Mouse (Mus musculus) cerebral cortex, adult 2 months (tissue): Measurements from ENCODE around the gene Cnbp.

Experiments used
- WGBS: fragments of 180-500 bp; shearing (Covaris S2); methylation state at CpG from one replicate; pipeline ENCODE4 v1.1.7; 2018; 5-methylcytosine and 5-hydroxymethylcytosine counted together

Cnbp gene

DNA sequence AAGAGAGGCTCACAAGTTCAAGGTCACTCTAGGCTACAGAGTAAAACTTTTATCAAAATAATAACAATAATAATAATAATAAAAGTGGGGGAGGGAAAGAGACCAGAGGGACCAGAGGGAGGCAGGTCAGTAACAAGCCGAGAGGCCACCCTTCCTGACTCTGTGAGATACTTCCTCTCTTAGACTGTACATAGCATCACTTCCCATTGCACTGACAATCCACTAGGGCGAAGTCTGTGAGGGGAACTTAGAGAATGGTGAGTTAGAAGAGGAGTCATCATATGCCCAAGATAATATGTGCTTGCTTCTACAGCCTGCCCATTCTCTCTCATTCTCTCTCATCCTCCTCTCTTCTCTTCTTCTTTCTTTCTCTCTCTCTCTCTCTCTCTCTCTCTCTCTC, 44.9 kb downstream of the Cnbp start:
- 66% methylated on average over 2 of the region's 2 CpGs for WGBS

DNA sequence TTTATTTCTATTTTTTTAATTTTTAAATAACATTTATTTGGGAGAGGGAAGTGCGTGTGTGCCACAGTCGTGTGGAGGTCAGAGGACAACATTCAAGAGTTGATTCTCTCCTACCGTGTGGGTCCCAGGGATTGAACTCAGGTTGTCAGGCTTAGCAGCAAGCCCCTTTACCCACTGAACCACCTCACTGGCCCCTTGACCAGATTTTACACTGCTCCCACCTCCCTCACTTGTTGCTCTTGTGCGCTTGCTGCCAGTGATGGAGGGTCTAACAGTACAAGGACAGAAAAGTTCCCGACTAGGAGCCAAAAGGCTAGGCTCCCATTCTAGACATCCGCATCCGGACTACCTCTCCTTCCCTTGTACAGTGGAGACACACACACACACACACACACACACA, 45.5 kb downstream of the Cnbp start:
- WGBS, result 90% methylated on average over 7 of the region's 7 CpGs

DNA sequence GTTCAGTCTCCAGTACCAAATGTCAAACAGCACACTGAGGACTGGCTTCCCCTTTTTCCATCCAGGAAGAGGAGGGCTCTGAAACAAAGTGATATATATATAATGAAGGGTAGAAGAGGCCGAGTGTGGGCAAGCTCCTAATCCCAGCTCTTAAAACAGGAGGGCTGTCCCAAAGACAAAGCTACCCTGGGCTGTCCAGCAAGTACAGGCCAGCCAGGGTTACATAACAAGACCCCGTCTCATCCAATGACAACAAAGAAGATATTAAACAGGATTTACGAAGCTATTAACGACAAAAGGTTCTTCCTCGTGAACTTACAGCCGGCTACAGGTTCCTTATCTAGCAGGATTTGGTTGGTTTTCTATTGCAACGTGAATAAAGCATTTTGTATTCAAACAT, 46.0 kb downstream of the Cnbp start:
- 79% methylated on average over 7 of the region's 7 CpGs for WGBS

DNA sequence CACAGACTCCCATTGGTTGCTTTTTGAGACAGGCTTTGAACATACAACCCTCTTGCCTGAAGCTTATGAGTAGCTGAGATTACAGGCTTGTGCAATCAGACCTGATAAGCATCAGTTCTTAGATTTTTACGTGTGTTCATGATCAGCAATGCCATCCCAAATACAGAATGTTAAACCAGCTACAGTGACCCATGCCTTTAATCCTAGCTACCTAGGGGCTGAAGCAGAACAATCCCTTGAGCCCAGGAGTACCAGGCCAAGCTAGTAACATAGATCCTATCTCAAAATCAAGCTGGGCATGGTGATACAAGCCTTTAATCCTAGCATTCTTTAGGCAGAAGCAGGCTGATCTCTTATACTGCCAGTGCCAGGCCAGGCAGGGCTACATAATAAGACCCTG, 46.9 kb downstream of the Cnbp start:
- WGBS, result 92% methylated on average over 1 of the region's 1 CpGs

DNA sequence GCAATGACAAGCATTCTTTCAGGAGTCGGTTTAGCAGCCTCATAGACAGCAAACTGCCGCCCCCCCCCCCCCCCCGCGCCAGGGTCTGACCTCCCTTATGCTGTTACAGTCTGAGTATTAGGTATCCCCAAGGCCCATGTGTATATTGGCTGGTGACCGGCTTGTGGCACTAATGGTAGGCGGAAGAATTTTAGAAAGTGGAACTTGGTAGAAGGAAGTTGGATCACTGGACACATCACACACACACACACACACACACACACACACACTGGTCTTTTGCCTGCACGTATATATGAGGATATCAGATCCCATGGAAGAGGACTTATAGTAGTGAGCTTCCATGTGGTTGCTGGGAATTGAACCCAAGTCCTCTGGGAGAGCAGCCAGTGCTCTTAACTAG, 48.4 kb downstream of the Cnbp start:
- WGBS, result 88% methylated on average over 7 of the region's 7 CpGs

DNA sequence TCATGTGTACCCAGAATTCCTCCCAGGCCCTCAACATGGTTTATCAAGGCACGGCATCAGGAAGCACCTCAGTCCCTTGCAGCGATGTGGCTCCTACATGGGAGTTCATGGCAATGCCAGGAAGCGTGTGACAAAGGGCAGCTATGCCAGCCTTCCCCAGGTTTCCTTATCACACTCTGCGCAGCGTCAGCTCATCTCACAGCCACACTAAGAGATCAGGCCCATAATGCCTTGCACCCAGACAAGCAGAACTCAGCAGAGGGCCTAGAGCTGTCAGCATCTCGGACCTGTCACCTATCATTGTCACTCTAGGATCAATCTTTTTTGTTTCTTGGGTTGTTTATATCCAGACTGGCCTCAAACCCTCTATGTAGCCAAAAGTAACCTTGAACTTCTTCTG, 51.3 kb downstream of the Cnbp start:
- WGBS, result 96% methylated on average over 6 of the region's 6 CpGs

DNA sequence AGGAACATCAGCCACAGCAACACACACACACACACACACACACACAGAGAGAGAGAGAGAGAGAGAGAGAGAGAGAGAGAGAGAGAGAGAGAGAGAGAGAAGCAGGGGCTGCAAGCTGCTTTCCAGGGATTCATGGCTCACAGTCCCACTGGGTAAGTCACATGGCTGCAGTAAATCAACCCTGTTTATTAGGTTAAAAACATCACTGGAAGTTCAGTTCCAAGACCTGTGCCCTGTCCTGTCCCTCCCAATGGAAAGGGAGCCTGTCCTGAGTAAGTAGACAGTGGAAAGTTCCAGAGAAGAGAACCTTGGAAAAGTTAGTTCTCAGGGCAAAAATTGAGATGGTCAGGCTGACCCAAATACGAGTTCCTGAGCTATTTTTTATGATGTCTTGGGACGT, 53.6 kb downstream of the Cnbp start:
- 53% methylated on average over 2 of the region's 2 CpGs for WGBS

DNA sequence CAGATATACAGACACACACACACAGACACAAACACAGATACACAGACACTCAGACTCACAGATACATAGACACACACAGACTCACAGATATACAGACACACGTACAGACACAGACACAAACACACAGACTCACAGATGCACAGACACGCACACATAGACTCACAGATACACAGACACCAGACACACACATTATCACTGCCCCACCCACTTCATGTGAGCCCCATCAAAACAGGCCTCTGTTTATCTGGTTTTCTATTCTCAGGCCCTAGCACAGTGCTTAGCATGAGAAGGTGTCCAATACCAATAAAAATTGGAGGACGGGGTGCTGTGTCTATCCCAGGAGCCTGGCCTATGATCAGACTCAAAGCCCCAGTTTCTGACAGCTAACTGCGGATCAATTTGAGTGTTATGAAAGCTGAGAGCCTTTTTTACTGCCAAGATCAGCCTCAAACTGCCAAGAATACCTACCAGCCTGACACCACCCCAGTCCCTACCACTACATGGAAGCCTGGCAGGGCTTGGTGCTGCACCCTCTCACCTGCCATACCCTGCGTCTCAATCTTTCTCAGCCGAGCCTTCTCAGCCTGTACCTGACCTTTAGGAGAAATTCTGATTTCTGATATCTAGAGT, 54.5 kb downstream of the Cnbp start:
- 82% methylated on average over 6 of the region's 6 CpGs for WGBS

DNA sequence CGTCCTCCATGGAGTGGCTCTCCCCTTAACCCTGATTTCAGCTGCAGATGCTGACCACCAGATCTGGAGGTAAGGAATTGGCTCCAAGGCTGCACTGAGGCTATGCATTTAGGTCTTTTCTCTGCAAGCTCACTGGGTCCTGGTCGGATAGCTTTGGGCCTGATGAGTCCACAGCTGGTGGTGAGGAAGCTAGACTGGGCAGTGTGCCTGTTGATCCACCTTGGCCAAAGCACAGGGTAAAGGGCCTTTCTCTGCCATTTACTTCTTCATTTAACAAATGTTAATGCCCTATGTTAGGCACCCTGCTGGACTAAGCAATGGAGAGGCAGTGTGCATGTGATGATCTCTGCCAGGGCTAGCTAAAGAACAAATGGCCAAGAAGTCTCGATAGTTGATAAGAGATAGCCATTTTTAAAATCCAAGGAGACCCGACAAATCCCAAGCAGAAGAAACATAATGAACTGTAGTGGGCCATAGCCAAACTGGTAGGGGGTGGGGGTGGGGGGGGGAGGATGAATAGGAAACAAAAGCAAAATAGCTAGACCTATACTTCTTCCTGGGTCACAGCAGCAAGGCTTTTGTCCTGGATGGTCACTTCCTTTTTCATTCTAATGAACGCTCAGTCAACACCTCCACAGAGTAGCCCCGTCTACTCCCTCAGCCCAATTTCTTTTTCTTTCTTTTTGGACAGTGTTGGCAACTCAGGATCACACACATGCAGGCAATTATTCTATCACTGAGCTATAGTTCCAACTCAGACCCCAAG, 55.3 kb downstream of the Cnbp start:
- WGBS, result 68% methylated on average over 6 of the region's 6 CpGs

DNA sequence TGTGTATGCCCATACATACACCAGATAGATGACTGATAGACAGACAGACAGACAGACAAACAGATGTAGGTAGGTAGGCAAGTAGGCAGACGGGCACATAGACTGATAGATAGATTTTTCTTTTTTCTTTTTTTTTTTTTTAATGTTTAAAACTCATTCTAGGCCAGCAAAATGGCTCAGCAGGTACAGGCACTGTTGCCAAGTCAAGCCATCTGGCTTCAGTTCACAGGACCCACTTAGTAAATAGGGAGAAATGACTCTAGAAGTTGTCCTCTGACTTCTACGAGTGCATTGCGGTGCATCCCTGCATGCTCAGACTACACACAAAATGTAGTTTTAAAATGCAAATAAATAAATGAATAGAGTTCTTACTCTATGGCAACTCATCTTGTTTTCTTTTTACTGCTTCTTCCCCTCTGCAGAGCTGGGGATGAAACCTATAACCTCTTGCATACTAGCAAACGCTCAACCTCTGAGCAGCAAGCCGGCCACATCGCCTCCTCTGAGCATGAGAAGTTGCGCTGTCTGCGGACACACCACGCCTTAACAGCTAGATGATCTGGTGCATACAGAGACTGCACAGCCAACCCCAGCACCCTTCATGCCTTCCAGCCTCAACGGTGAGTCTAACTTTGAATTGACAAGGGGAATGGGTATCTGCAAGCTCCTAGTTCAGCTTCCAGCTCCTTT, 56.9 kb downstream of the Cnbp start:
- 93% methylated on average over 10 of the region's 10 CpGs for WGBS
